Mouse (Mus musculus): Measurements from ENCODE around the gene Vip.

GRCm38 (mm10) chr10:5681275-5681674, 42.3 kb downstream of the Vip start:
- TF ChIP-seq CTCF (IDR thresholded peaks at IDR 0.05; ENCODE audit: borderline replicate concordance, extremely low read depth, insufficient read depth, insufficient read length) = no peak
- no peak for TF ChIP-seq POLR2A (IDR thresholded peaks at IDR 0.05; ENCODE audit: borderline replicate concordance, extremely low read depth, insufficient read depth, insufficient read length, poor library complexity, severe bottlenecking)
